Mouse (Mus musculus): ENCODE data around the gene Tmem40.

Tmem40 gene

GRCm38 (mm10) chr6:115698699-115699098 lies 63.5 kb downstream of the Tmem40 start:
- no peak for DNase-seq

- no peak for DNase-seq
Observed at GRCm38 (mm10) chr6:115697739-115698558, 64.3 kb downstream of the Tmem40 start.

- no peak for DNase-seq
Observed at GRCm38 (mm10) chr6:115696707-115697215, 65.4 kb downstream of the Tmem40 start.

DNA sequence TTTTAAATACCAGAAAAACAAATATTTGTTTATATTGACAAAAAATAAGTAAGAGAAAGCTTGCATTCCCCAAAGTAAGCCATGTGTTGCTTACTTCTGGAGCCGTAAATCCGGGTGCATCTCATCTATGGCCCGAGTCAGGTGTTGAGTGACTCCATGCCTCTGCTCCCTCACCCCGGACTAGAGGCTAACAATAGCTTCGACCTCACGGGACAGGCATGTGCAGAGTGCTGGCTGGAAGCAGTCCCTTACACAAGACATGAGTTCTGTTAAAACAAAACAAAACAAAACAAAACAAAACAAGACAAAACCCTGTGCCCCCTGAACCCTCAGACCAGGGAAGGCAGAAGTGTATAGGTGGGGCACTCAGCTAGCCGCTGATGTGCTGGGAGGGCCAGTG lies 67.1 kb downstream of the Tmem40 start:
- no peak for DNase-seq

DNA sequence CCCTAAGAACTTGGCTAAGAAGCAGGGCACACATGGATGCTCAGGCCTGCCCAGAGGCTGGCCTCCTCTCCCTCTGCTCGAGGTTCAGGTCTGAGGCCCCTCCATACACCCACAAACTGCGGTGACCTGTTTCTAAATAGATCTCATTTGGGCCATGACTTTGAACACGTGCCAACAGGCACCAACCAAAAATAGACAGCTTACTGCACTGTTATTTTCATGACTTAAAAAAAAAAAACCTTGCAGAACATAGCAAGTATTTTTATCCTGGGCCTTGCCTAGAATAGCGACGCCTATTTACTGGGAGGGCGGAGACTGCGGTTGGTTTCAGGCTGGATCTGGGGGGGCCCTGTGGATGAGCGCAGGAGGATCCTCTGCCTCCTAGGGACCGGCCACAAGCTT lies 67.8 kb downstream of the Tmem40 start:
- peak; percentile 29 to 43 for DNase-seq

DNA sequence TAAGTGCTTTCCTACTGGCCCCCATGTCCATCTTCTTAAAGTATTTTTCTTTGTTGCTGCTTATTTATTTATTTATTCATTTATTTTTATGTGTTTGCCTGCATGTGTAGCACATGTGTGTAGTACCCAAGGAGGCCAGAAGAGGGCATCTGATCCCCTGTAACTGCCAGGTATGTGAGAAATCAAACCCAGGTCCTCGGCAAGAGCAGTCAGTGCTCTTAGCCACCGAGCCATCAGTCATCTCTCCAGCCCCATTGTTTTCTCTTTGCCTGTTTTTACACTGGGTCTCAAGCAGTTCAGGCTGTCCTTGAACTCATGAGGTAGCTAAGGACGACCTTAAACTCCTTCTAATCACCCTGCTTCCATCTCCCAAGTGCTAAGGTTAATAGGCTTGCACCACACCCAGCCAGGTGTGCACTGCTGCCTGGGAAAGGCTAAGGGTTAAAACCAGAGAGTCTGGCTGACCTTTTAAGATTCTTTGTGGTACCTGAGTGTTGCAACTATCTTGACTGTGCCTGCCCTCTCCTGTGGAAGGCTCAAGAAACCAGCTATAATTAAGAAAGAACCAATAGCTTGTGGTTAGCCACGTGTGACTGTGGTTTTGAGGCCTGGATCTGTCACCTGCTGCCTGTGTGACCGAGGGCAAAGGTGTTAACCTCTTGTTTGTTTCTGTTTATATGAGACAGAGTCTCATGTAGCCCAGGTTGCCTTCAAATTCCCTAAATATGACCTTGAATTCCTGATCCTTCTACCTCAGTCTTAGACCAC lies 69.1 kb downstream of the Tmem40 start:
- DNase-seq = peak in 1 of 2 experiments; percentile 11

DNA sequence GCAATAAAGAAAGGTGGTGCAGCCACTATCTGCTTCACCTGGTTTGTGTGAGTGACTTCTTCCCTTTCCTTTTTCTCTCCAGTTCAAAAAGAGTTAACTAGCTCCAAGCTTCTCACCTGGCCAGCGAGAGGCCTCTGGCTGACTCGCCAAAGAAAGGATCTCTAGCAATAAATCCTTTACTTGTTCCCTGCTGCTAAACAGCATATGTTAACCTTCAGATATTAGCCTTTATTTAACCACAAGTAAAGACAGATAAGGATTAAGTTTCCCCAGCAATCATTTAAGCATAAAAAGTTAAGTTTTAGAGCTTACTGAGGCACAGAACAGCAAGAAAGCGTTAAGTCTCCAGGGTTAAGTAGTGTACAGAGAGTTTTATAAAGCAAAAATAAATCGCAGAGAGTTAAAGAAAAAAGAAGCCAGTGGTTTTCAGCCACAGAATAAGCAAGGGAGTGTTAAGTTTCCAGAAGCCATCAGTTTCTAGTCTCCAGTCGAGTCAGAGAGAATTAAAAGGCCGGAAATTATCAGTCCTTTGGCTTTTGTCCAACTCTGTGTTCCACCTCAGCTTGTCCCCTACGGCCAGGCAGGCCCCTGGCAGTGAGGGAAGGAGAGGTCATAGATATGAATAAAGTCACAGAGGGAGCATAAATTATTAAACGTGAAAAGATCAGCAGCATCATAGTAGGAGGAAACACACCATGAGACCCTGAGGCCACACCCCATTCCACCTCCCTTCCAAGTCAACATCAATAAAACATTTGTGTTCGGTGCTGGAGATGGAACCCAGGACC lies 69.9 kb downstream of the Tmem40 start:
- DNase-seq = no peak

DNA sequence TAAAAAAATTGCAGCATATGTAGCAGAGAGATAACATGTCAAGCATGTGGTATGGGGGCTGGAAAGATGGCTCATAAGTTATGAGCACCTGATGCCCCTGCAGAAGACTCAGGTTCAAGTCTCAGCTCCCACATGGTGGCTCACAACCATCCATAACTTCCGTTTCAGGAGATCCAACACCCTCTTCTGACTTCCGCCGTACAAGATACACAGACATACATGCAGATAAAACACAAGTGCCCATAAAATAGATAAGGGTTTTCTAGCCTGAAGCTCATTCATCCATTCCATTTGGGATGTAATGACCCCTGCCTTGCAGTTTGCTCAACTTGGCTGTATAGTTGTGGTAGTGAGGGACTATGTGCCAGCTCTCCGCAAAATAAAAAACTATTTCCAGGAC lies 72.1 kb downstream of the Tmem40 start:
- no peak for DNase-seq

GRCm38 (mm10) chr6:115688589-115688988 lies 73.6 kb downstream of the Tmem40 start:
- no peak for DNase-seq

- DNase-seq = no peak
Observed at GRCm38 (mm10) chr6:115687753-115688152, 74.5 kb downstream of the Tmem40 start.

- no peak for DNase-seq
Observed at GRCm38 (mm10) chr6:115684851-115685646, 77.2 kb downstream of the Tmem40 start.

- no peak for DNase-seq
Observed at GRCm38 (mm10) chr6:115684271-115684670, 77.9 kb downstream of the Tmem40 start.

DNA sequence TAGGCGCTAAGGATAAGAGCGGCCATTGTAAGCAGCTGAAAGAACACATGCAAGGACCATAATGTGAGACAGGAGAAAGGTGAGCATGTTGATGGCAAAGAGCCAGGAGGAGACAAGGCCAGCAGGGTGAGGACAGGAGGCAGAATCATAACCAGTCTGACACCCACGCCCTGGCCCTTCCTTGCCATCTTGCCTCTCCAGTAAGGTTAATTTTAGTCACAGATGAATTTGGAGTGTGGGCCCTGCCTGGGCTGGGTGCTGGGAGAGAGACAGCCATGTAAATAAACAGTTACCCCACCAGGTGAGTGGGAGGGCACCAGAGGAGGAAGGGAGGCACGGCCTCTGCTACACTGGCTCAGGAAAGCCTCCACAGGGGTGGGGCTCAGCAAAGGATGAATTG lies 81.1 kb downstream of the Tmem40 start:
- DNase-seq = peak; percentile 51 to 60

Measured in cerebellum, adult 18-20 months (tissue).